Mouse (Mus musculus): ENCODE data around the gene Cnot8. TPM values are rescaled to one million over a fixed set of nuclear protein-coding genes. Genes with fewer than 3 reads are reported as not detected.
"Not testable (repeated sequence)": the region's sequence is repeated elsewhere in the genome, so short reads cannot be mapped to it uniquely, and the experiment has no call there.

The Cnot8 gene
- polyA plus RNA-seq, 1 experiment from 2014 or later, result 84.7 TPM

GRCm38 (mm10) chr11:58096821-58097620 is 6.9 kb upstream of the Cnot8 start:
- Histone ChIP-seq H3K9me3 (no peaks in the 10 kb centered on the region), H3K4me1 (peaks cover 20% of the 10 kb centered on the region), H3K36me3 (no peaks in the 10 kb centered on the region), H3K4me3 (peak overlapping the region; percentile 64), H3K27ac (no peak overlapping the region), H3K27me3 (ENCODE audit: insufficient read depth, poor library complexity, severe bottlenecking) (peaks cover 23% of the 10 kb centered on the region)
- DNase-seq (ENCODE audit: low spot score), result no peak
- WGBS, result 45% methylated on average over 20 of the region's 20 CpGs

- peaks cover 23% of the 10 kb centered on the region for H3K27me3 ChIP-seq (ENCODE audit: insufficient read depth, poor library complexity, severe bottlenecking)
- 2% methylated on average over 35 of the region's 38 CpGs for WGBS
- peak overlapping the region; percentile 69; the same call in 1 of the 2 replicates for H3K27ac ChIP-seq
- peak overlapping the region; percentile 64 for H3K4me3 ChIP-seq
- no peaks in the 10 kb centered on the region for H3K9me3 ChIP-seq
- DNase-seq (ENCODE audit: low spot score), result no peak
- H3K36me3 ChIP-seq, result no peaks in the 10 kb centered on the region
- peaks cover 18% of the 10 kb centered on the region for H3K4me1 ChIP-seq
Measured at GRCm38 (mm10) chr11:58097621-58098365, 6.2 kb upstream of the Cnot8 start.

GRCm38 (mm10) chr11:58098366-58098720 is 5.6 kb upstream of the Cnot8 start:
- 57% methylated on average over 5 of the region's 5 CpGs for WGBS
- Histone ChIP-seq H3K4me1 (peaks cover 19% of the 10 kb centered on the region), H3K27me3 (ENCODE audit: insufficient read depth, poor library complexity, severe bottlenecking) (peaks cover 23% of the 10 kb centered on the region), H3K4me3 (peak overlapping the region; percentile 64)
- DNase-seq (ENCODE audit: low spot score); H3K27ac ChIP-seq; H3K36me3 ChIP-seq; H3K9me3 ChIP-seq: not testable (repeated sequence)

GRCm38 (mm10) chr11:58100006-58100405 is 3.9 kb upstream of the Cnot8 start:
- Histone ChIP-seq H3K4me1 (peaks cover 19% of the 10 kb centered on the region), H3K27ac (no peak overlapping the region), H3K4me3 (no peak overlapping the region), H3K9me3 (no peaks in the 10 kb centered on the region), H3K27me3 (ENCODE audit: insufficient read depth, poor library complexity, severe bottlenecking) (peaks cover 23% of the 10 kb centered on the region), H3K36me3 (no peaks in the 10 kb centered on the region)
- 88% methylated on average over 2 of the region's 2 CpGs for WGBS
- DNase-seq (ENCODE audit: low spot score), result no peak

GRCm38 (mm10) chr11:58101194-58101720 is 2.7 kb upstream of the Cnot8 start:
- Histone ChIP-seq H3K36me3 (no peaks in the 10 kb centered on the region), H3K4me1 (peaks cover 22% of the 10 kb centered on the region), H3K27ac (no peak overlapping the region), H3K4me3 (no peak overlapping the region), H3K27me3 (ENCODE audit: insufficient read depth, poor library complexity, severe bottlenecking) (peaks cover 23% of the 10 kb centered on the region), H3K9me3 (no peaks in the 10 kb centered on the region)
- no peak for DNase-seq (ENCODE audit: low spot score)
- WGBS, result 81% methylated on average over 4 of the region's 4 CpGs

GRCm38 (mm10) chr11:58102146-58102545 is 1.8 kb upstream of the Cnot8 start:
- DNase-seq (ENCODE audit: low spot score), result no peak
- H3K9me3 ChIP-seq, result no peaks in the 10 kb centered on the region
- 91% methylated on average over 3 of the region's 3 CpGs for WGBS
- H3K27ac ChIP-seq, result no peak overlapping the region
- peaks cover 22% of the 10 kb centered on the region for H3K4me1 ChIP-seq
- no peaks in the 10 kb centered on the region for H3K36me3 ChIP-seq
- no peak overlapping the region for H3K4me3 ChIP-seq
- peaks cover 17% of the 10 kb centered on the region for H3K27me3 ChIP-seq (ENCODE audit: insufficient read depth, poor library complexity, severe bottlenecking)

- Histone ChIP-seq H3K36me3 (no peaks in the 10 kb centered on the region), H3K9me3 (no peaks in the 10 kb centered on the region), H3K4me1 (peaks cover 18% of the 10 kb centered on the region), H3K4me3 (peak overlapping the region; percentile 88), H3K27ac (peak overlapping the region; percentile 96), H3K27me3 (ENCODE audit: insufficient read depth, poor library complexity, severe bottlenecking) (peaks cover 12% of the 10 kb centered on the region)
- no peak for DNase-seq (ENCODE audit: low spot score)
- 86% methylated on average over 9 of the region's 9 CpGs for WGBS
Measured at GRCm38 (mm10) chr11:58102581-58103343, 1.2 kb upstream of the Cnot8 start.

- H3K9me3 ChIP-seq, result no peaks in the 10 kb centered on the region
Measured at GRCm38 (mm10) chr11:58103344-58103653, 654 bp upstream of the Cnot8 start.

GRCm38 (mm10) chr11:58104351-58104791 is 418 bp downstream of the Cnot8 start:
- peak overlapping the region; percentile 96 for H3K27ac ChIP-seq
- H3K4me1 ChIP-seq, result peaks cover 15% of the 10 kb centered on the region
- no peaks in the 10 kb centered on the region for H3K27me3 ChIP-seq (ENCODE audit: insufficient read depth, poor library complexity, severe bottlenecking)
- H3K4me3 ChIP-seq, result peak overlapping the region; percentile 88
- peaks cover under 1% of the 10 kb centered on the region for H3K36me3 ChIP-seq
- DNase-seq (ENCODE audit: low spot score), result peak; percentile 79
- H3K9me3 ChIP-seq, result no peaks in the 10 kb centered on the region
- under 1% methylated on average over 24 of the region's 24 CpGs for WGBS

More at GRCm38 (mm10) chr11:58103344-58103653, 654 bp upstream of the Cnot8 start:
- 57% methylated on average over 13 of the region's 13 CpGs for WGBS
- Histone ChIP-seq H3K4me1 (peaks cover 15% of the 10 kb centered on the region), H3K4me3 (peak overlapping the region; percentile 88), H3K27ac (peak overlapping the region; percentile 96), H3K36me3 (no peaks in the 10 kb centered on the region; the same call in 1 of the 2 replicates), H3K27me3 (ENCODE audit: insufficient read depth, poor library complexity, severe bottlenecking) (peaks cover 10% of the 10 kb centered on the region)
- DNase-seq (ENCODE audit: low spot score), result peak; percentile 79

GRCm38 (mm10) chr11:58107009-58107408 is 3.1 kb downstream of the Cnot8 start:
- Histone ChIP-seq H3K4me3 (no peak overlapping the region), H3K36me3 (peaks cover 27% of the 10 kb centered on the region), H3K9me3 (no peaks in the 10 kb centered on the region), H3K27me3 (ENCODE audit: insufficient read depth, poor library complexity, severe bottlenecking) (no peaks in the 10 kb centered on the region), H3K4me1 (peaks cover 15% of the 10 kb centered on the region), H3K27ac (no peak overlapping the region)
- 65% methylated on average over 3 of the region's 3 CpGs for WGBS
- DNase-seq (ENCODE audit: low spot score), result no peak

GRCm38 (mm10) chr11:58107664-58108337 is 3.8 kb downstream of the Cnot8 start:
- Histone ChIP-seq H3K36me3 (peaks cover 33% of the 10 kb centered on the region), H3K27ac (no peak overlapping the region)

GRCm38 (mm10) chr11:58116560-58116959 is 12.6 kb downstream of the Cnot8 start:
- WGBS, result 63% methylated on average over 1 of the region's 1 CpGs
- peak overlapping the region; percentile 56 for H3K27ac ChIP-seq
- no peak for DNase-seq (ENCODE audit: low spot score)
- no peaks in the 10 kb centered on the region for H3K9me3 ChIP-seq
- peaks cover 94% of the 10 kb centered on the region for H3K36me3 ChIP-seq
- H3K4me1 ChIP-seq, result peaks cover 10% of the 10 kb centered on the region
- H3K4me3 ChIP-seq, result no peak overlapping the region
- no peaks in the 10 kb centered on the region for H3K27me3 ChIP-seq (ENCODE audit: insufficient read depth, poor library complexity, severe bottlenecking)

More at GRCm38 (mm10) chr11:58107664-58108337, 3.8 kb downstream of the Cnot8 start:
- no peak for DNase-seq (ENCODE audit: low spot score)
- Histone ChIP-seq H3K4me3 (no peak overlapping the region), H3K27me3 (ENCODE audit: insufficient read depth, poor library complexity, severe bottlenecking) (no peaks in the 10 kb centered on the region), H3K4me1 (peaks cover 12% of the 10 kb centered on the region), H3K9me3 (no peaks in the 10 kb centered on the region)
- WGBS, result 91% methylated on average over 4 of the region's 4 CpGs

Measured in heart, embryonic 10.5 days (tissue).